Mouse (Mus musculus): ENCODE data around the gene Cmc1.

The Cmc1 gene

DNA sequence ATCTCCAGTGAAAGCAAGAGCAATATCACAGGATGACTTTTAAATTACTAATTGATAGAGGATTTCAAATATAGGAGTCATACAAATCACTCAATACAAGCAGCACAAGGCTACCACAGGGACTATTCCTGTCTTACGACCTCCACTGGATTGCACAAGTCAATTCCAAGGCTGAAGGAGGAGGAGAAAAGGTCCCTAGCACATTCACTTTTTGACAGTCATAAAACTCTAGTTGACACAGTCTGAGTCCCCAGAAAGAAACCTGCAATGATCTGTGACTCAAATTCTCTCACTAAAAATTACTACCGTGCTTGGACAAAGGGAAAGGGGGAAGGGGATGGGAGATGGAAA, 39.6 kb downstream of the Cmc1 start:
- DNase-seq, result no peak

DNA sequence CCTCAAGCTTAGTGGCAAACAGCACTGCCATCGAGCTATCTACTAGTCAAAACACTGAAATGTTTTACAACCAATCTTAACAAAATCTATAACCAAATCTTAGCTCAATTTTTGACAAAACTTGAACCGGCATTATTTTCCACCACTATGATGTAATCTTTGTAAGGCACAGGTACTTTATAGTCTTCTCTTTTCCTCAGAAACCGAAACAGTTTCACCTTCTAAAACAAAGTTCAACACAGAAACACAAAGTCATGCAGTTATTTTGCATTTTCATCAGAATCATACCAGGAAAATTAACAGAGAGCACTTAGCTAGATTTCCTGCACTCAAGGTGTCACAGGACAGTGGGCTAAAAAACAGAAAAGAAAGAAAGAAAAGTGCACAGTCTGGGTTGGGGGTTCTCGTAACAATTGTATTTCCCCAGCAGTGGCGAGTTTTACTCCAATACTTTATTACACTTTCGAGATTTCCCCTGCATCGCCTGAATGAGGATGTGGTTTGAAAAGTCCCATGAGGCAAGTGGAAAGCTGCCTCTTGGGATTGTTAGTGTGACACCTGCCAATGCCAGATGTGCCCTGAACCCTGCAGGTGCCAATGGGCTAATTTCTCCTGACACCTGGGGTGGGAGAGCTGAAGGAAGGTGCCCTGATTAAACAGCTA, 40.1 kb downstream of the Cmc1 start:
- DNase-seq, result no peak

DNA sequence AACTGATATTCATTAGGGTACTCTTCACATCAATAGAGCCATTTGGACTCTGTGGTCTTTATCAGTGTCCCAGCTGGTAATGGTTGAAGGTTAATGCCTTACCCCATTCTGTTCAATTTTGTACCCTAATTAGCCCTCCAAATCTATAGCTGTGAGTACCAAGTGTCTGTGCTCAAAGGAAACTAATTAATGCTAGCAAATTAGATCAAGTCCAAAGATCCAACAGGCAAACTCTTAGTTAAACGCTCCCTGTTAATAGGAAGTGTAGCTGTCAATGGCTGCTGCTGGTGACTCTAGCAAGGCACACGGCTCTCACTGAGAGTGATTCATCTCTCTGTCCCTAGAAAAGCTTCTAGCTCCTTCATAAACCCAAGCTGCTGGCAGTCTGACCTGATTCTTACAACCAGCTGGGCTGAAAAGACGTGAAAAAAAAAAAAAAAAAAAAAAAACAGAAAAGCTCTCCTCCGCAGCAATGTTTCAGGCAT, 41.4 kb downstream of the Cmc1 start:
- DNase-seq, result no peak

DNA sequence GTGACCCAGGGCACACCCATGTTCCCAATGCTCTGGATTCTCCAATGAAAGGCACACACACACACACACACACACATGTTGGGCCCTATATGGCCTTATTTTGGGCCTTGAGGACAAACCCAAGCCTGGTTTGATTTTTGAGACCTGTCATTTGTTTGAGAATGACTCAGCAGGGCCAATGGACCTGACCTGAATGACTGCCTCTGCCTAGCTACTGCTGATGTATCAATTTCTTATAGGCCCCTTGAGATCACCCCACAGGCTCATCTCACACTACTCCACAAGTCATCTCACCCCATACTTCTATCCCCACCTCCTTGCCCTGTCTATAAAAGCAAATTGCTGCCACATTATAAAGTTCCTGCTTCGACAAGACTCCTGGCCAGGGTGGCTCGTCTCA, 48.2 kb downstream of the Cmc1 start:
- DNase-seq, result no peak

DNA sequence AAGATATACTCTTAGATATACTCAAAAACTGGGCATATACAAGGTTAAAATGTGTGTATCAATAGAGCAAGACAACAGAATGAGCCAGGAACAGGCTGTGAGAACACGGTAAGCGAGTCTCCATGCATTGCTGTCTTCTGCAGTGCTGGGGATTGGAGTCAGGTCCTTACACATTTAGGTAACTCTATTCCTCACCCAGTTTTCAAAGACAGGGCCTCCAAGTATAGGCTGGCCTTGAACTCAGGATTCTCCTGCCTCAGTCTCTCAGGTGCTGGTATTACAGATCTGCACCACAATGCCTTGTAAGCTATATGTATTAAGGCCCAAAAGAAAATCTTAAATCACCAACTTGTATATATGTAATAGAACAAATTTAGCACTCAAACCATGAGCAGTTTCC, 49.5 kb downstream of the Cmc1 start:
- no peak for DNase-seq

DNA sequence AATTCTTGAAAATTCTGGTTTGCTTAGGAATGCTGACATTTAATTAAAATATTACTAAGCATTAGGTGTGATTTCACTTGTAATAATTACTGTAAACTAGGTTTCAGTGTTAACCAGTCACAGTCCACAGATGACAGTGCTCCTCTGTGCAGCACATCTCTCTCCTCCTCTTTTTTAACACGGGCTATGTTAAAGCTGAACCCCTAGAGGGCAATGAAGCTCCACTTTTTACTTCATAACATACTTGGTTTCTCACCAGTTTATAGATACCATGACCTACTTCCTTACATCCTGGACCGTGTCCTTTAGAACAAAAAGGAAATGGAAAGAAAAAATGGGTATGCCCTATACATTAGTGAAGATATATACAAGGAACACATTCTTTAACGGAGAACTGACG, 50.6 kb downstream of the Cmc1 start:
- DNase-seq, result no peak

DNA sequence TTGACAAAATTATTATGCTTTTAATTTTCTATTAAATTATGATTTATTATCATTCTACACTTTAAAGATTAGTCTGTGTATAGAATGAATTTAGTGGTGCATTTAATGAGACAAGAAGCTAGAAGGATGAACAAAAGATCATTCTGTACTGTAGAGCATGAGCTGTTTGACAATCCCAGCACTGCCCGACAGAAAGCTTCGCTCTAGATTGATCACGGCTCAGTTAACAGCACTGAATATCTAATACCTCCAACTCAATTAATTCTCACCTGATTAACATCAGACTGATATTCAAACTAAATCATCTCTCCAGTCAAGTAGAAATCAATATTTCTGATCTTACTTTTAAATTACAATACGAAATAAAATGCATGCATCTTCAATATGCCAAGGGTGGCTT, 66.1 kb downstream of the Cmc1 start:
- DNase-seq, result no peak

DNA sequence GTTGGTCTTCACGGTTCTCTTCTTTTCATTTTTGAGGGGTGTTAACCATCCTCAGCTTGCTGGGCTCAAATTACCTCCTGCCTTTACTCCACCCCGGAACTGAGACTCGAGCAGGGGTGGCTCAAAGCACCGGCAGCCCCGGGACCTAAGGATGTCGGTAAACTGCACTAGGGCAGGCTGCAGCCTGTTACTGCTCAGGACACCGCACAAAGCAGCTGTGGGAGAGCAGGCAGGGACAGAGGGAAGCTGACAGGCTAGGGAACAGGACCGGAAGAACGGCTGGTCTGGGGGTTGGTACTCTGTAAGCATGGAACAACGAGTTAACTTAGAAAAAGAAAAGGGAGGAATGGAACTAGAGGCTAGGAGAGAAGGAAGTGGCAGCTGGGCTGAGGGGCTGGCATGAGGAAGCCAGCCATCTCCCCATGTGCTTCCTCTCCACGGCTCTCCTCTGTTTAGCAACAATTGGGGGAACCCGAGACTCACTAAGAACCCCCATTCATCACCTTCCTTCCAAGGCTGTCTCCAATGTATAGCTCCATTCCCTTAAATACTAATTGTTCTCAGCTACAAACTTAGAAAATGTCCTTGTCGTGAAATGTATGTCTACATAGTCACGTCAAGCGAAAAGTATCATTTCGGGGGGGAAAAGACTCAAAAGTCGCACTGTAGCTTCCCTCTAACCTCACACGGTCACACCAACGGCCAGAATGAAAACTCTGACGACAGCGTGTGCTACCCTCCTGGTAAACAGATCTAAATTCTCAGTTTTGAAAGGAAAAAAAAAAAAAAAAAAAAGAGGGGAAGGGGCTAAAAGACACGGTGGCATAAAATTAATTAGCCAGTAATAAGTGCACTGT, 67.2 kb downstream of the Cmc1 start:
- no peak for DNase-seq

DNA sequence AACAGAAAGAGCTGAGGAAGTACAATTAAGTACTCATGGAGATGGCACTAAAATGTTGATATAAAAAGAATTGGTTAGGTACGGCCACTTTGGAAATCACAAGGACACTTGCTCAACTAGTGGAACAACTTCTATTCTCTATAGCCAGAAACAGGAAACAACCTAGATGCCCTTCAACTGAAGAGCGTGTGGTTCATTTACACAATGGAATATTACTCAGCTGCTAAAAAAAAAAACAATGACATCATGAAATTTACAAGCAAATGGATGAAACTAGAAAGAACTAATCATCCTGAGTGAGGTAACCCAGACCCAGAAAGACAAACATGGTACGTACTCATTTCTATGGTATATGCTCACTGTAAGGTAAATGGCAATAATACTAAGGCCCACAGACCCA, 76.6 kb downstream of the Cmc1 start:
- no peak for DNase-seq

DNA sequence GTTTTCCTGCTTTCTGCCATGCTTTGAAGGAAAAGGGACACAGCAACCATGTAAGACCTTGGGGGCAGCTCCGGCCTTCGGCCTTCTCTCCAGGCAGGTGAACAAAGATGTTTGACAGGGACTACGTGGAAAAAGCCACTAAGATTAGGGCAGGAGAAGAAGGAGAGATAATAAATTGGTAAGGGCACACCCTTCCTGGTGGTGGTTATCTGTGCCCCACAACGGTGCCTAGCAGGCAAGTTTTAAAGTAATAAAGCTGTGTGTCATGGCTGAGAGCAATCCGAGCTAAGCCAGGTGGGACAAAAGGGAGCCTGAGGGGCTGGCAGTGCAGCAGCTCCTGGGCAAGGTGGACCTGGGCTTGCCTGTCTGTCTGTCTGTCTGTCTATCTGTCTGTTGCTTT, 77.9 kb downstream of the Cmc1 start:
- no peak for DNase-seq

DNA sequence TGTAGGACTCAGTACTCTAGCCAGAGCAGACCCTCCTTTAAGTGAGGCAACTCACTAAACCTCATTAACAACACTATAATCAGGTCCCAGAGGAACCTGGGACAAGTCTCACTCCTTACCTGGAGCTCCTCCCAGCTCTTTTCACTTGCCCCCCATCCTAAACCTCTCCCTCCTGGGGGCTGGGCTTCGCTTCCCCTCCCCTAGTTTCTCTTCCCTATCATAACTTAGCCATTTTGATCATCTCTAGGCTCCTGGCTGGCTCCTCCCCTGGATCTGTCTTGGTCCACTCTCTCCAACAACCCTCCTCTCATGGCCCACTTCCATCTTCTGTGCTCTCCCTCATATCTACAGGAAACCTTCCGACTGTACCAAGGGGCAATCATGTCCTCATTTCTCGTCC, 78.6 kb downstream of the Cmc1 start:
- DNase-seq, result no peak

DNA sequence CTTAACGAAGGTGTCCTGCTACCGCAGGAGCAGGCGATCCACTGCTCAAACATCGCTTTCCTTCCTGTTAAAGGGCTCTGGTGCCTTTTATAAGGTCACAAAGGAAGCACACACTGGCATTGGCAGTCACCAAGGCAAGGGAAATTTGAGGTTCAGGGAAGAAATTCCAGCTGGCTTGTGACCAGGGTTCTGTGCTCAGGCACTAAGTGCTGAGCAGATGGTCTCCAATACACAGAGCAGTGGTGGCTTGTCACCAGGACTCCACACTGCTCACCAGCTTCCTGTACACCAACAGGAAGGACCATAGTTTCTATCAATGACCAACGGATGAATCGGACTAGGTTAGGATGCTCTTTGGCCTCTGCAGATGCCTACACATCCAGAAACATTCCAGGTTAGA, 79.5 kb downstream of the Cmc1 start:
- DNase-seq, result no peak

DNA sequence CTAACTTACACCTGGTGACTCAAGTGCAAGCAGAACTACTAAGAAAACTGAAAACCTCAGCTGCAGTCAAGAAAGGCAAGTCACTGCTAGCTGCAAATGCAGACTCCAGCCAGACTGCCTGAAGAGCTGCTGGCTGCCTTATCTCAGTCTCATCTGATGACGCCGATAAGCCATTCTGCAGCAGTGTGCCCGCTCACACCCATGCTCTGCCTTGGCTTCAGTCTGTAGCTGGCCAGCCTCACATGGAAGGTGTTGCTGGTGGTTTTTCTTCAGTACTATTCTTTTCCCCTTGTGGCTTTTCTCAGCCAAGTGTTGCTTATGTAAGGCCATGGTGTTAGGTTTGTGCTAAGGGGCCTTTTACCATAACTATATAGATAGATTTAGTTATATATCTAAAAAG, 90.9 kb downstream of the Cmc1 start:
- no peak for DNase-seq

DNA sequence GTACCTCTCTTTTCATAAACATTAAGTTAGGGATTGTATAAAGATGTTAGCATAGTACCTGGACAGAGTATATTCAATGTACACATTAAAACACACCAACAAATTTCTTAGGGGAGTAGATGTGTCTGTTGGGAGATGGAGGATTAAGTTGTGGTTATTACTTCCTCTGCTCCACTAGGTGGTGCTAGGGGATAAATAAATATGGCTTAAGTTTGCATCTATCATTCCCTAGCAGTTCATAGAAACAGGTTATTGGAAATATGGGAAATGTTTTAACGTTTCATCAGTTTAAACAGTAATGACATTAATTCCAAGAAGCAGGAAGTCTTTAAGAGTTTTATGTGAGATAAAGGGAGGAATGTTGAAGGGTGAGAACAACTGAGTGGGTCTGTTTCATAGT, 96.7 kb downstream of the Cmc1 start:
- DNase-seq, result no peak

DNA sequence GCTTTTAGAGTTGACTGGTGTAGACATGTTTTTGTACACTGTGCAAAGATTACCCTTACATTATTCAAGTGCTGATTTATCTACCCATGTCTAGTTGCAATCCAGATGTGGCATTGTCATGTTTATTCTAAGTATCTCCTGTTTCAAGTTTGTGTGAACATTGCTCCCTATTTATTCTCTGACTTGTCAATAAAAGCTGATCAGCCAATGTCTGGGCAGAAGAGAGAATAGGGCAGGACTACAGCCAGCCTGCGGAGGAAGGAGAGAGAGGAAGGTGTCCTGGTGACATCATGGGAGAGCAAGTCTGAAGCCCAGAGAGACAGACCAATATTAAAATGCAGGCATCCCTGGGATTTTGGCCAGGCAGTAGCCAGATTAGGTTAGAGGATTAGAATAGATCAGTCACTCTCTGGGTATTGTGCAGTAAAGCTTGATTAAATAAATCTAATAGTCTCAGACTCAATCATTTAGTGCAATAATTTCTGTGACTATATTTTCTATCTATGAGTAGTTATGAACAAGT, 104.9 kb downstream of the Cmc1 start:
- no peak for DNase-seq

DNA sequence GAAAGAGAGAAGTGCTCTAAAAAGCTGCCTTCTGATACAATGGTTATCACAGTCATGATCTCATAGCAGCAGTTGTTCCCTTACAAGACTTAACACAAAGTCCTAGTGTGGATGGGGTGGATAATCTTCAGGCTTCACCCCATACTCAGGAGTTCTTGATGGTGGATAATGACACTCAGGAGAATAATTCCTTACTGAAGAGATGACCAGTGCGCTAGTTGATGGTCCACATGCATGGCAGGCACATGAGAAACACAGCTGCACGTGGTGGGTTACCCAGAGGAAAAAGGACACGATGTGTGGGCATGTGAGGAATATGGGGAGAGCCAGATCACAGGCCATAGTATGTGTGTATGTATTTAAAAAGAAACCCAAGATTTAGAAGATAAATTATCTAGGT, 106.4 kb downstream of the Cmc1 start:
- DNase-seq, result no peak

DNA sequence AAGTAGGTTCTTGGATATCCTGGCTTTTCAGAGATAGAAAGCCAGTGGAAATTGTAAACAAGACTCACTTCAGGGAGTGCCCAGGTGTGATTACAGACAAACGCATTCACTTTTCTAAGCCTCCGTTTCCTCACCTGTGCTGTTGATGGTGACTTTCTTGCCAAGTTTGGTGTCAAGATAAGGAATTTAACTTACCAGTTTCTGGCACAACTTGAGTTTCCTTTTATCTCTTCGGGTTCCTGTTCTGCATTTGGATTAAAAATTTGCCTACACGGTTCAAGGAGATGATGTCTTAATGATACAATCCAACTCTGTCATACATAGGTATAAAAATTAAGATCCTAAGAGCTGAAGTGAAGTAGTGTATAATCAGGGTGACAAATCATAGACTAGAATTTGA, 107.2 kb downstream of the Cmc1 start:
- no peak for DNase-seq

DNA sequence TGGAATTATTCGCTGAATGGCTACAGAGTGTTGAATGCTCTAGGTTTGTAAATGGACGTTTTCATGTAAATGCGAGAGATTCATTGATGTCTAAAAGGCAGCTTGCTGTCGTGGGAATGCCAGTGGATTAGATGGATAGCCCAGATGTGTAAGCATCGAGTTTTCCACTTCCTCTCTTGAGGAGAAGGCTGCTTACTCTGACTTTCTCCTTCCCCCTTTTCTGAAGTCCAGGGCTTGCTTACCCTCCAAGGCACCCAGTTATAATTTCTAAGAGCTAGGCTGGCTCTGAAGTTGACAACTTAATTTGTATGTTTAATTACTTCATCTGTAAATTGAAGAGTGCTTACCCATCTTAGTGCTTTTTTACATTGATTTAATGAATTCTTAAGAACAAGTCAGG, 108.3 kb downstream of the Cmc1 start:
- no peak for DNase-seq

DNA sequence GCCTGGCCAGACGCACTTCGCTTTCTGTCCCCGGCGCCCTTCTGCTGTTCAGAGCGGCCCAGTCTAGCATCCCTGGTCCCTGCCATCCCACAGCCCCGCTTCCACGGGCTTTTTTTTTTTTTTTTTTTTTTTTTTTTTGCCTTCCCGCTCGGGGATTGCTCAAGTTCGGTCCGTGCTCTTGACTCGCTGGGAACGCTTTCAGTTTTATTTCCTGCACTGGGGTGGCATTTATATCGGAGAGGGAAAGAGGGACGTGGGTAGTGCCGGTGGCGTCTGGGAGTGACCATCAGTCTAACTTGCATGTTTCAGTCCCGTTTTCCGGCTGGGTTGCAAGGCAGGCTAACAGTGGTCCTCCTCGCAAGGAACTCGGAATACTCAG, 109.0 kb downstream of the Cmc1 start:
- peak in 1 of 2 experiments; percentile 29 for DNase-seq

DNA sequence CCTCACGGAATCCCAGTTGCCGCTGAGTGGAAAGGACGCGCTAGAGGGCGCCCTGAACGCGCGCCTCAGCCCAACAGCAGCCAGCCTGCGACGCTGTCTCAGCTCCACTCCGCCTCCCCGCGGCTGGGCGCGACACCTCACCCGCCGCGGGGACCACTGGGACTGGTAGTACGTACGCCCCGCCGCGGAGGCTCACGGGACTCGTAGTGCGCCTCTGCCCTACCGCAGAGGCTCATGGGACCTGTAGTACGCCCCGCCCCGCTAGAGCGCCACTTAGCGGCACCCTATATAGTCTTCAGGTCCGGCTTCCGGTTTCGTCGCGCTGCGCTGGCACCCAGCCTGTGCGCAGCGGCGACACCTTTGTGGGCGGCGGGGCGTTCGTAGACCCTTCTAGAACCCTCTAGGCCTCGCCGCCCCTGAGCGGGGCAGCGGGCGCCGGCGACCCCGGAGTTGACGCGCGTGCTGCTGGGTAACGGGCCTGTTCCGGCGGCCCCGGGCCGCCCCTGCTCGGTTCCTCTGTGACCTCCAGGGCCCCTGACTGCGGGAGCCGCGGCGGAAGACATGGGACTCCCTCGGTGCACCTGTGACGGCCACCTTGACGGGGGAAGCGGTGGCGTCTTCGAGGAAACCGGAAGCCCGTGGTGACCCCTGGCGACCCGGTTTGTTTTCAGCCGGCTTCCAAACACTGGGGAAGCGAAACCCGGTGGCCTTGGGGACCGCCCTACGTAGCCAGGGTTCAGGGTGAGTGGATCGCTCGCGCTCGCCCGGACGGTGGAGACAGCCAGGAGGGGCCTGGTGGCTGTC, 109.6 kb downstream of the Cmc1 start, which contains the start of gene Azi2:
Gene Azi2, plus strand, starts transcription at position 282 of the 804 bp plus-strand sequence.
- peak; percentile 99 for DNase-seq

DNA sequence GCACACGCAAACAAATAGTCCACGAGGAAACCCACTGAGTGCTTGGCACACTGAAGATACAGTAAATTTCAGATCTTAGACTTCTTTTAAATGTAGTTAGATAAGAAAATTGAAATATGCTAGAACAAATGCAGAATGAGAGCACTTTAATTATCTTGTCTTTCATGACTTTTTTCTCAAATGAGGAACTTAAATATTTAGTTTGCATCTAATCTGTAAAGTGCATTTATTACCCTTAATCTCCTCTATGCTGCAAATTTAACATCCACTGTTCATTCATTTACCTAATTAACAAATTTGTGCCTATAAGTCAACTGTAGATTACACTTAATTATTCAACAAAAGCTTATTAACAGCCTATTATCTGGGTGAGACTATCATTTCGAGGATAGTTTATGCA, 115.0 kb downstream of the Cmc1 start:
- no peak for DNase-seq

DNA sequence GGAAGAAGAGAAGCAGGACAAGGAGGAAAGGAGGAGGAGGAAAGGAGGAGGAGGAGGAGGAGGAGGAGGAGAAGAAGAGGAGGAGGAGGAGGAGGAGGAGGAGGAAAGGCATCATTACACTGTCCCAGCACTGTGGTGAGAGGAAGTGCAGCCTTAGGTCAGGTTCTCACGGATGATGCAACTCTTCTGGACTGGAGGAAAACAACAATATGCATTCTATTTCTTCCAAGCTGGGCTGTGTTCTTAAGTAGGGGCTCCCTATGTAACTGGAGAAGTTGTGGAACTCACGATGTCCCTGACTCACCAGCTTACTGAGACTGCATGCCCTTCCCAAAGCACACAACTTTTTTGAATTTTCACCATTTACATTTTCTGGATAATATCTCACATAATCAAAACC, 118.3 kb downstream of the Cmc1 start:
- no peak for DNase-seq

DNA sequence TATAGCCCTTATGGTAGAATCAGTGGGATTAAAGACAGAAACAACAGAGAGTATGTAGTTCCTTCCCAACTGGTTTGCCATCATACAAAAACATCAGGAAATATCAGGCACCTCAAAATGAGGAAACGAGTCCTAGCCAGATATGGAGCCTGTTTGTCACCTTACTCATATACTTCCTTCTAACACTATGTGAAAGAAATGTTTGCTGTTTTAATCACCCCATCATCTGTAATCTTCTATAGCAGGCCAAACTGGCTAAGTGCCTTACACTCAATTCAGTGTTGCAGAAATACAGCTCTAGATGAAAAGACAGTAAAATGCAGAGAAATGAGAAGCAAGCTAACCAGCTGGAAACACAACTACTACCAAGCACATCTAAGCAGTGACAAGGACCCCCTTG, 119.7 kb downstream of the Cmc1 start:
- no peak for DNase-seq
